Mouse (Mus musculus) kidney, adult 18-20 months (tissue): ENCODE measurements around the gene Hfe2.

Source experiments
- DNase-seq: peaks from one replicate; pipeline ENCODE4 v3.0.0; 2021

Hfe2 gene

DNA sequence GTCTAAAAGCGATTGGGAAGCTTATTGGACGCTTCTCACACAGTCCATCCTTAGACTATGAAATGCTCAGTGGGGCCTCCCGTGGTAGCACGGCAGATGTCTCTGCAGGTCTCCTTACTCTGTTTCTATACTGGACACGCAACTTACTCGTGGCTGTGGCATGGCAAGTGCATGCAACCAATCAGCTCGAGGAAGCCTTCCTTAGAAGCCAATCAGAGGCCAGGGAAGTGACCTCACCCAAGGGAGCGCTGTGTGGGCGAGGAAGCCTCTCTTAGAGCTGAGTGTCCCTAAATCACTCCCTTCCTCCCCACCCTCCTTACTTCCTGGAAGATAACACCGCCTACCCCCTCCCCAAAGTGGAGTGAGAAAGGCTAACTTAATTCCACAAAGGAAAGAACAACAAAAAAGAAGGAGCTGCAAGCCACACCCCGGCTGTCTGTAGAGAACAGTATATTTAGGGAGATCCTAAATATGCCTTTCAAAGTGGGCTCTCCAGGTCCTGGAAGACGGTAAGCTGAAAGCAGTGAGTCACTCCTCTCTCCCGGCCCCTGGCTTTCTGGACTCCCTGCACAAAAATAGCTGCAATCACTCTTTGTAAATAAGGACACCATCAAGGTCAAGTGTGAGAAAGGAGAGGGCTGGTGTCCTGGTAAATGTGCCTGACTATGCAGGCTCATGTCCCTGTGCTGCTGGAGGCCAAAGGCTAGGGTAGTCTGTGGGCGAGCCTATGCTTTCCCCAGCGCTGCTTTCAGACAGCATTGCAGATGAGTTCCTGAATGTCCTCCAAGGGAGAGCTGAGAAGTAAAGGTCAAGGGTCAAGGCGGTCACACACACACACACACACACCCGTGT lies 51.9 kb downstream of the Hfe2 start, which contains the start of gene Gm16253:
Gene Gm16253, plus strand, starts transcription at position 295 of the 852 bp plus-strand sequence.
- DNase-seq, result peak; percentile 91

DNA sequence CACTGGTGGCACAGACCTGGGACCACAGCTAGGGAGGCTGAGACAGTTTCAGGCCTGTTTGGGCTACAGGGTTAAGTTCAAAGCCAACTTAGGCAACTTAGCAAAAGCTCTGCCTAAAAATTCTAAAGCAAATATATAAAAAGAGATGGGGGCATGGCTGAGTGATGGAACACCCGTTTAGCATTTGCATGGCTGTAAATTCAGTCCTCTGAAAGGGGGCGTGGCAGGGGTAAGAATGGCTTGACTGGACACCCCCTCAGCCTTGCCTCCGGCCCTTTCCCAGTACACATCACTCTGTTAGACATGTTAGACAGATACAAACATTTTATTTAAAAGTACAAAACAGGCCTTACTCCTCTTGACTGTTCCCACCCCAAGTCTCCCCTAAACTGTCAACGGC lies 52.6 kb downstream of the Hfe2 start:
- DNase-seq, result no peak
